Mouse (Mus musculus) stomach, postnatal 0 days (tissue): ENCODE data around the gene Bend7. TPM values are rescaled to one million over a fixed set of nuclear protein-coding genes. Genes with fewer than 3 reads are reported as not detected.

Experiments
- ATAC-seq: fragments of 200-750 bp; cut with Nextera tagmentation; 2 replicates; pipeline ENCODE4 v1.8.0; 2017; ENCODE audit not compliant: low FRiP score, low TSS enrichment
- DNase-seq: peaks from one replicate; pipeline ENCODE4 v3.0.0-alpha.2; 2016; ENCODE audit warnings: low spot score
- H3K27ac ChIP-seq: fragments of 300-500 bp; sonication (generic); replicated peaks from 2 replicates; pipeline ENCODE4 v1.5.1; 2014; ENCODE audit warnings: mild to moderate bottlenecking, control low read depth
- H3K27me3 ChIP-seq: fragments of 300-500 bp; sonication (generic); 2 replicates; pipeline ENCODE4 v1.6.1; 2014; ENCODE audit warnings: low read length; ENCODE audit not compliant: control insufficient read depth, insufficient read depth
- H3K36me3 ChIP-seq: fragments of 300-500 bp; sonication (generic); 2 replicates; pipeline ENCODE4 v1.6.1; 2014; ENCODE audit warnings: low read length, mixed read lengths; ENCODE audit not compliant: control insufficient read depth, insufficient read depth
- H3K4me1 ChIP-seq: fragments of 300-500 bp; sonication (generic); replicated peaks from 2 replicates; pipeline ENCODE4 v1.6.1; 2014; ENCODE audit warnings: antibody characterized with exemption; ENCODE audit not compliant: control insufficient read depth, insufficient read depth
- H3K4me2 ChIP-seq: fragments of 300-500 bp; sonication (generic); replicated peaks from 2 replicates; pipeline ENCODE4 v1.6.1; 2014; ENCODE audit warnings: low read depth, mild to moderate bottlenecking, control low read depth, moderate library complexity
- H3K4me3 ChIP-seq: fragments of 300-500 bp; sonication (generic); 2 replicates; pipeline ENCODE4 v1.5.1; 2014; ENCODE audit warnings: low read depth, low read length, control low read depth
- H3K9ac ChIP-seq: fragments of 300-500 bp; sonication (generic); 2 replicates; pipeline ENCODE4 v1.6.1; 2014; ENCODE audit warnings: mild to moderate bottlenecking, low read length, control low read depth, mixed read lengths
- H3K9me3 ChIP-seq: fragments of 300-500 bp; sonication (generic); 2 replicates; pipeline ENCODE4 v1.6.1; 2016; ENCODE audit warnings: low read length; ENCODE audit not compliant: control insufficient read depth
- CTCF ChIP-seq: IDR thresholded peaks from 2 replicates; pipeline ENCODE4 v1.5.1; 2016; ENCODE audit warnings: antibody characterized with exemption, low read depth, mild to moderate bottlenecking, moderate library complexity
- EP300 ChIP-seq: optimal IDR thresholded peaks from 2 replicates; pipeline ENCODE3; 2016; ENCODE audit warnings: antibody characterized with exemption
- WGBS: fragments of 180-500 bp; shearing (Covaris S2); extraction: QIAGEN DNeasy Blood & Tissue Kit; methylation state at CpG from one replicate; pipeline ENCODE4 v1.1.7; 2014; 5-methylcytosine and 5-hydroxymethylcytosine counted together
- polyA plus RNA-seq: library from polyadenylated mRNA; unstranded; fragments of >200 nt; fragmentation: Nextera tagmentation; extraction: Ambion mirVana; gene quantifications from 2 replicates; pipeline ENCODE4 v1.2.1, GENCODE M21; 2015

Bend7 gene
- polyA plus RNA-seq, 1 experiment from 2014 or later: 4.4 TPM

DNA sequence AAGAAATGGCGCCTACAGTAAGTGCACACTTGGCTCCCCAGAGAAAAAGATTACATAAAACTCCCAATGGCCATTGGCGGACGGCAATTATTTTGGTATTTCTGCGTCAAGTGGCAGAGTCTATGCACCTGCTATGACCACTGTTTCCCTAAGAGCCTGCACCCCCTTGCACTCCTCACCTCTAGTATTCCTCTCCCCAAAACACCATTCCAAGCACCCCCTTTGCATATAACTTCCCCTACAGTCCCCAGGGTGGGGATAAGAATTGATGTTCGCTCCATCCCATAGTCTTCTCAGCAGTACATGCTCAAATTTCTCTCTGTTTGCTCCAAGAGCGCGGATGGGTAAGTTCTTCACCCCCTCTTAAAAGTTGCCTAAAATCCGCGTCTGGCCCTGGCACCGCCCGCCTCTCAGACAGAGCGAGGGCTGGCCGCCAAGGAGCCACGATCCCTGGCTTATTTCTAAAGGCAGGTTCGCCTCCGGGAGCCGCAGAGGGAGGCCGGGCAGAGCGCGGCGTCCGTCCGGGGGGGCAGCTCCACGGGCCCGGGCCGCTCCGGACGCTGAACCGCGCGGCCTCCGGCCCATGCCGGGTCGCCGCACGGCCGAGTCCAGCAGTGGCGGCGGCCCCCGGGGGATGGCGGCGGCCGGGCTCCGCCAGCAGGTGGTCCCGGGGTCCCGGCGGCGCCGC lies 406 bp upstream of the Bend7 start:
- Histone ChIP-seq H3K9ac (peak overlapping the region; percentile 78), H3K4me1 (no peaks in the 10 kb centered on the region; the same call in 1 of the 2 replicates), H3K36me3 (no peaks in the 10 kb centered on the region), H3K9me3 (no peaks in the 10 kb centered on the region), H3K4me2 (peak overlapping the region; percentile 85), H3K27me3 (no peaks in the 10 kb centered on the region), H3K27ac (peak overlapping the region; percentile 77), H3K4me3 (peak overlapping the region; percentile 79)
- peak; percentile 62 for DNase-seq
- WGBS: 9% methylated on average over 18 of the region's 49 CpGs
- peak; percentile 80 for ATAC-seq
- TF ChIP-seq EP300 (no peak), CTCF (no peak)

DNA sequence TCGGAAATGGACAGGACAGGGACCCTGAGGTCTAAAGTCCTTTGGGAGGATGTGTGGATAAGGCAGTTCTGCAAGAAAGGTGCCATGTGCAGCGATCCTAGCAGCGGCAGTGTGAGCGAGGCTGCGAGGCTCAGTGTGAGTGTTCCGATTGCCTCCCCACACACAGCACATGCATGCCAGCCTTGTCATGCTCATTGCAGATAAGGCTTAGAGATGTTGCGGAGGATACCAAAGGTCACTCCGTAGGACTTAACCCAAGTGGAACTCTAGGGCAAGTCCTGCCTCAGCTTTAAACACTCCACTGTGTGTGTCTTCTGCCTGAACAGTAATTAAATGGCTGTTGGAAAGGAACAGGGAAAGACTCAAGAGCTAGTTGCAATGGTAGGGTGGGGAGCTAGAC lies 5.5 kb downstream of the Bend7 start:
- Histone ChIP-seq H3K27me3 (no peaks in the 10 kb centered on the region), H3K4me3 (no peak overlapping the region), H3K9me3 (no peaks in the 10 kb centered on the region), H3K9ac (no peak overlapping the region), H3K27ac (no peak overlapping the region), H3K4me1 (no peaks in the 10 kb centered on the region), H3K36me3 (no peaks in the 10 kb centered on the region), H3K4me2 (no peak overlapping the region)
- ATAC-seq (no peak), DNase-seq (no peak)
- TF ChIP-seq EP300: no peak
- TF ChIP-seq CTCF: no peak
- WGBS: 82% methylated on average over 8 of the region's 8 CpGs

DNA sequence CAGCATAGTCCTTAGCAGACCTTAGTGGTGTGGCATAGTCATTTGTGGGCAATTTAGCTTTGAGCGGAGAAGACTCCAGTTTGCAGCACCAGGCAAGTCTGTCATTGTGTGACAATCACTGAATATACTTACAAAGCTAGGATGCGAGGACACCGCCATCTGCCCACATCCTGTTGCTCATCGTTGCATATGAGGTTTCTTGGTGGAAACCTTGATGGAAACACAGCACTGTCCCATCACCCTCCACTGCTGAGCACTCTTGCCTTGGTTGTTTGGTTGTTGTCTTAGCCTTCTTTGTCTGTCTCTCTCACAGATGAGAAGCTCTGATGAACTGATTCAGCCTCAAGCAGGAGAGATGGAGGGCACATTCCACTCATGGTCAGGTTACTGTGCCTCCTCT lies 12.5 kb downstream of the Bend7 start:
- ATAC-seq (no peak), DNase-seq (no peak)
- Histone ChIP-seq H3K36me3 (no peaks in the 10 kb centered on the region), H3K27me3 (no peaks in the 10 kb centered on the region), H3K4me2 (no peak overlapping the region), H3K27ac (no peak overlapping the region), H3K9me3 (no peaks in the 10 kb centered on the region), H3K9ac (no peak overlapping the region), H3K4me3 (no peak overlapping the region), H3K4me1 (no peaks in the 10 kb centered on the region)
- TF ChIP-seq CTCF (no peak), EP300 (no peak)
- WGBS: 91% methylated on average over 4 of the region's 4 CpGs

DNA sequence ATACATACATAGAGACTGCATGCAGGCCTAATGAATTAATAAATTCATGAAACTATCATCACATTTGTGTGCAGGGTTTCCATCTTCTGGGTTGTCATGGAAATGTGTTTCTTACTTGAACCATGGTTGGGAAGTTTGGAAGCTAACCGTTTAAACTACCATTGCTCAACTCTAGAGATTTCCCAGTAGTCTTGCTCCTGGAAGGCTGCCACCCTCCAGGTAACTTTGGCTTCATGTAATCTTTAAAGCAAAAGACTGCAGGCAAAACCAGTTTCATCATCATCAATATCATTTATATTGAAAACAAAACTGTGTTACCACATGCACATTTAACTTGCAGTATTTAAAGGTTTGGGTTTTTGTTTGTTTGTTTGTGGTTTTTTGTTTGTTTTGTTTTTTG lies 16.3 kb downstream of the Bend7 start:
- no peak for DNase-seq
- WGBS: 84% methylated on average over 1 of the region's 1 CpGs
- TF ChIP-seq EP300: no peak
- no peak for TF ChIP-seq CTCF

DNA sequence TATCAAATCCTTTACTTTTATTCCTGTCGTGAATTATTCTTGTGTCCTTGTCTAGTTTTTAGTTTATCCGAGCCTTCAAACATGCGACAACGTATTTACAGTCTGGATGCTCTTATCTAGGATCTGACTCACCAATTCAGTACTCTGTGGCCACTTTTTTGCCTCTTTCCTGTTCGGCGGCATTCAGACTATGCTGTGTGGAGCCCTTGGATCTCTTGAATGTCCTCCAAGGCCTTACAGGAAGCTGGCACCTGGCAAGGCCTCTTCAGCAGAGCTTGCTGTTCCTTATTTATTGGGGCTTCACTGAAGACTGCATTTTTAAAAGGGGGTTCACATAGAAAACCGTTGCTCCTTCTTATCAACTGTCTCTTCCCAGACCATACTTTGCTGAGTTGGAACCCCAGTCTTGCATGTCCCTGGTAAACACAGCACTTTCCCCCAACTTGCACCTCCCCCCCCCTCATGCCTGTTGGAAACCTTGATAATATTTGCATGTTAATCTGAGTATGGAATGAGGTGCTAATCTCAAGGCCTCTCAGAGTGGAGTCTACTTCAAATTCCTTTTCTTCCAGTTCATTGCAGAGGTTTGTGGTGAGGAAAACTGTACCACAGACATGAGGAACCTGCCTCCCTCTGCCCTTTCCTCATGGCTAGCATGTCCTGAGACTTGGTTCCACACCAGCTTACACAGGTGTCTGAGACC lies 18.6 kb downstream of the Bend7 start:
- no peak overlapping the region for H3K9ac ChIP-seq
- no peaks in the 10 kb centered on the region for H3K9me3 ChIP-seq
- H3K4me3 ChIP-seq: no peak overlapping the region
- DNase-seq: no peak
- TF ChIP-seq EP300 (no peak), CTCF (no peak)
- ATAC-seq: no peak
- no peaks in the 10 kb centered on the region for H3K27me3 ChIP-seq
- no peaks in the 10 kb centered on the region for H3K36me3 ChIP-seq
- no peak overlapping the region for H3K27ac ChIP-seq
- no peaks in the 10 kb centered on the region for H3K4me1 ChIP-seq
- WGBS: 48% methylated on average over 7 of the region's 7 CpGs
- H3K4me2 ChIP-seq: no peak overlapping the region

More for the DNA sequence above, 16.3 kb downstream of the Bend7 start:
- no peaks in the 10 kb centered on the region for H3K9me3 ChIP-seq
- no peaks in the 10 kb centered on the region for H3K36me3 ChIP-seq
- H3K9ac ChIP-seq: no peak overlapping the region
- no peaks in the 10 kb centered on the region for H3K27me3 ChIP-seq
- H3K4me2 ChIP-seq: no peak overlapping the region
- ATAC-seq: no peak
- no peak overlapping the region for H3K27ac ChIP-seq
- H3K4me1 ChIP-seq: no peaks in the 10 kb centered on the region
- H3K4me3 ChIP-seq: no peak overlapping the region

DNA sequence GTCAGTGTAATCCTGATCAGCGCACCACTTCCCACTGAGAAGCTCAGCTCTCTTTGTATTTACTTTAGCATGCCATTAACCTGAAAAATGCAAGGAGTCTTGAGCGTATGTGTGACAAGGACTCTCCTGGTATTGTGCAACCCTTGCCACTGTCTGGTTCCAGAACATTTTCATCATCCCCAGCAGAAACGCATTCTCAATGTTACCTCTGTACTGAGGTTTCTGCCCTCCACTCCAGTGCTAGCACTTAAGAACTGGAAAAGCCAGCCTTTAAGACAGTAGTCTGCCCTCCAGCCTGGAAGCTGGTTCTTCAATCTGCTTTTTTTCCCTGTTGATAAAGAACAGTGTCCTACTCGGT lies 19.1 kb downstream of the Bend7 start:
- Histone ChIP-seq H3K9ac (no peak overlapping the region), H3K4me1 (no peaks in the 10 kb centered on the region), H3K27ac (no peak overlapping the region), H3K27me3 (no peaks in the 10 kb centered on the region), H3K9me3 (no peaks in the 10 kb centered on the region), H3K4me2 (no peak overlapping the region), H3K36me3 (no peaks in the 10 kb centered on the region), H3K4me3 (no peak overlapping the region)
- ATAC-seq (no peak), DNase-seq (no peak)
- WGBS: 53% methylated on average over 4 of the region's 4 CpGs
- no peak for TF ChIP-seq CTCF
- no peak for TF ChIP-seq EP300
